Mouse (Mus musculus): ENCODE results near the gene Larp4b. TPM values are rescaled to one million over a fixed set of nuclear protein-coding genes. Genes with fewer than 3 reads are reported as not detected.

Gene Larp4b
- polyA plus RNA-seq, 1 experiment from 2014 or later = 33.2 TPM

DNA sequence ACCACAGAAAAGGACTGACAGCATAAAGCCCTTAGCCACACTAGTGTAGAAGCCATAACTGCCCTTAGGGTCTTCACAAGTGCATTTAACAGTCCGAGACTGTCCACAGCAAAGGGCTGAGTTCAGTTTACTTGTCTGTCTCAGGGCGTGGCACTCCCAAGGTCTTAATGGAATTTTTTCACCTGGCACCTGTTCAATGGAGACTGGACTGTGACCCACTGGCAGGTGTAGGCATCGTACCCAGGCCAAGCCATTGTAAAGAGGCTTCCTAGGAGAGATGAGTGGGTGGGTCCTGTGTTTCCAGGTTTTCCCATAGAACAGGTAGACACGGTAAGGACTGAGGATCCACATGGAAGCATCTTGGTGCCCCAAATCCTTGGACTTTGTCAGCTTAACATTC, 84.6 kb downstream of the Larp4b start:
- DNase-seq (ENCODE audit: low spot score) = no peak

DNA sequence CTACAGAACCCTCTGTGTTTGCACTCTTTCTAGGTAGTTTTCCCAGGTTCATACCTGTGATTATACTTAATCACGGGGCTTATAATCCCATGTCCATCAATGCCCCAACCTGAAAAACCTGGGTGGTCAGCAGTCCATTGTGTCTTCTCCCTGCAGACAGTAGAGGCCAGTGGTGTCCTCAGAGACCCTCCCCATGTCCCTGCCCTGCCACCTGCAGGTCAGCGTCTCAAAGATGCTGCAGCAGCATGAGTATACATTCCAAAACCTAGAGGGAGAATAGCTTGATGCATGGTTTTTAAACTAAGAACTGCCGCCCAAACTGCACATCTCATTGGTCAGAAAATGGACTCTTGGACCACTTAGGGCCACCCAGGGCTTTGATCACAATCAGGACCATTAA, 85.0 kb downstream of the Larp4b start:
- DNase-seq (ENCODE audit: low spot score) = no peak

DNA sequence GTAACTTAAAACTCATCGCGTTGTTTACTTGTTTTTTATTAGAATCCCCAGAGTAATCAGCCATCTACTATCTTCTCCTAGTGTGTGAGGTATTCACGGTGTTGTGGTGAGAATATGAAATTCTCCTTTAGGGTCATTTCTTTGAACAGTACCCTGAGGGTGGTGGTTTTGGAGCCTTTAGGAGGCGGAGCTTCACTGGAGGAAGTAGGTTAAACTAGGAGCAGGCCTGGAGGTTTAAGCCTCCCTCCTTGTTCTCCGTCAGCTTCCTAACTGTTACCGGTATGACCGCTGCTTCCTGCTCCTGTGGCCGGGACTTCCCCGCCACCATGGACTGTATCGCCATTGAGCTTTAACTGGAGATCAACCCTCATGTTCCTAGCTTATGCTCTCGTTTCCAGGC, 86.5 kb downstream of the Larp4b start:
- DNase-seq (ENCODE audit: low spot score) = peak; percentile 42

DNA sequence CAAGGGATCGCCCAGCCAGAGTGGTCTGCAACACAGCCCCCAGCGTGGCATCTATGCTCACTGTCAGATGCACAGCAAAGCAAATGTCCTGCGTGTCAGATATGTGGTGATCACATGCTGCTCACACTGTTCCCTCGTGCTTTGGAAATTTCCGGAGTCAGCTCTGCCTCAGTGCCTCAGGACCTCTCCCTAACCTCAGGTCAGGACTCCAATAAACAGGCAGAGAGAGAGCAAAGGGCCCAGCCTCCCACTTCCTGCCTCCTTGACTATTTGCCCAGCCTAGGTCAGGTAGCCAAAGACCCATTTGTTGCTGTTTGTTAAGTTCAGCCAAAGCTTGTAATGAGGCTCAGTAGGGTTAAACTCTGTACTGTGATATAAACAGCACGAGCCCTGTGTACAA, 87.4 kb downstream of the Larp4b start:
- DNase-seq (ENCODE audit: low spot score) = no peak

- DNase-seq (ENCODE audit: low spot score) = peak; percentile 86
Observed at GRCm38 (mm10) chr13:9181666-9182264, 88.1 kb downstream of the Larp4b start.

DNA sequence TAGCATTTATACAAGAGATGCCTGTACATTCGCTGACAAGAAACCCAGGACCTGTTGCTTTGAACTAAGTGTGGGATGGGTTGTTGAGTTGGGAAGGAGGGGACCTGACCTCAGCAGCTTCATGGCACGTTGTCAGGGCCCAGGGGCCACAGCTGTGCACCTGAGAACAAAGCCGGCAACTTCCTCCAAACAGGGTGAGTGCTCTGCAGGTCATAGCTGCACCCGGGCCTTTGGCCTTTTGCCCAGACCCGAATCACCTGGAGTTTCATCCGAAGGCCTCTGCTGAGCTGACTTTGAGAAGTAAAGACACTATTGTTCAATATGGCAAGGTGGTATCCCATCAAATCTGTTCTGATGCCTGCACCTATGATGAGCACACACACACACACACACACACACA, 90.6 kb downstream of the Larp4b start:
- DNase-seq (ENCODE audit: low spot score) = no peak

- no peak for DNase-seq (ENCODE audit: low spot score)
Observed at GRCm38 (mm10) chr13:9184716-9185115, 91.0 kb downstream of the Larp4b start.

GRCm38 (mm10) chr13:9187156-9187555, 93.5 kb downstream of the Larp4b start:
- no peak for DNase-seq (ENCODE audit: low spot score)

GRCm38 (mm10) chr13:9187566-9188530, 94.2 kb downstream of the Larp4b start:
- DNase-seq (ENCODE audit: low spot score) = no peak

- no peak for DNase-seq (ENCODE audit: low spot score)
Observed at GRCm38 (mm10) chr13:9189481-9189880, 95.8 kb downstream of the Larp4b start.

DNA sequence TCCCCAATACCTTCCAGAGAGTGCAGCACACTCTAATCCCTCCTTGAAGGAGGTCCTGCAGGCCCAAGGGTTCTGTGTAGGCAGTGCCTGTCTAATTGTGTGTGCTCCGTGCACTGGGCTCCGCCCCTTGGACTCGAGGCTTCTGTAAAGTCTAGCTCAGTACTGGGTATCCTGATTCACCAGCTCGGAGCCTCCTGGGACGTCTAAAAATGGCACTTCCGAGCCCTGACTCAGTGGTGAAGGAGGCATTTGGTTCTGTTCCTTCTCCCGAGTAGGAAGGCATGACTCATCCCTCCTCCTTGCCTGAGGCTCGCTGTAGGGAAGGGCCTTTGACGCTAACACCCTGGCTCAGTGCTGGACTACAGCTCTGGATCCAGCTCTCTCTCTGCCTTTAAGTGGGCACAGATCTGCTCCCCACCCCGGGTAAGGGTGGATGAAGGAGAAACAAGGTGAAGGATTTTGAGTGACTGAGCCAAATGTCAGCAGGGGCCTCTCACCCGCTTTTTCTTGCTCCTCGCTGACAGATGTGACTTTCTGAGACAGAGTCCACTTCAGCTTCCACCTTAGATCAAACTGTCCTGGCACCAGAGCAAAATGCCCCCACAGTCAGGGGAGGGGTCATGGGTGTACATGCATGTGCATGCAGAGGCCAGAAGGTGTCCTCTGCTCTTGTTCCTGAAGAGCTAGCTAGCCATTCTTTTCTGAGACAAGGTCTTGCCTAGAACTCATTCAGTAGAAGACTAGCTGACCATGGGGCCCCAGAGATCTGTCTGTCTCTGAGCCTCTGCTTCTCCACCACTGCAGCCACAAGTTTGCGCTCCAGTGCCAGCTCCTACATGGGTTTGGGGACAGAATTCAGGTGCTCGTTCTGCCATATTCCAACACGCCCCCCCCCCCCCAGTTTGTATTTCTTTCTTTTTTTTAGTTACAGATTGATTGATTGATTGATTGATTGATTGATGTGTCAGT, 97.8 kb downstream of the Larp4b start:
- DNase-seq (ENCODE audit: low spot score) = no peak

DNA sequence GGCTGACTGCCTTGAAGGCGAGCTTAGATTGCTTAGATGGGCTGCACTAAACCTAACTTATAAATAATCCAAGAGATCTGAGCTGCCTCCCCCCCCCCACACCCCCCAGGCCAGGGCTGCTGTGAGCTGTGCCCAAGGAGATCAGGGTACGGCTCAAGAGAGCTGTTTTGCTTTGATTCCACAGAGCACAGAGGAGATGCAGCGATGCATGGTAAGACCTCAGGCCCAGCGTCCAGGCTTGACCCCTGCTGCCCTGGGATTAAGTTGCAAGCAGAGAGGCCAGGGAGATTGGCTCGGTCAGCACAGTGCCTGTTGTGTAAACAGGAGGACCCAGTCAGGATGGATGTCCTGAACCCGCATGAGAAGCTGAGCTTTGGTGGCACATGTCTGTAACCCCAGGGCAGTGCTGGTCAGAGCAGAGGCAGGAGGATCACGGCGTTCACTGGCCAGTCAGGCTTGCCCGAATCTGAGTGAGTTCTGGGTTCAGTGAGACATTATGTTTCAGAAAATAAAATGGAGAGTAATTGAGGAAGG, 99.2 kb downstream of the Larp4b start:
- no peak for DNase-seq (ENCODE audit: low spot score)

GRCm38 (mm10) chr13:9194656-9195055, 101.0 kb downstream of the Larp4b start:
- DNase-seq (ENCODE audit: low spot score) = no peak

GRCm38 (mm10) chr13:9195565-9195964, 101.9 kb downstream of the Larp4b start:
- DNase-seq (ENCODE audit: low spot score) = no peak

- no peak for DNase-seq (ENCODE audit: low spot score)
Observed at GRCm38 (mm10) chr13:9198106-9198505, 104.4 kb downstream of the Larp4b start.

DNA sequence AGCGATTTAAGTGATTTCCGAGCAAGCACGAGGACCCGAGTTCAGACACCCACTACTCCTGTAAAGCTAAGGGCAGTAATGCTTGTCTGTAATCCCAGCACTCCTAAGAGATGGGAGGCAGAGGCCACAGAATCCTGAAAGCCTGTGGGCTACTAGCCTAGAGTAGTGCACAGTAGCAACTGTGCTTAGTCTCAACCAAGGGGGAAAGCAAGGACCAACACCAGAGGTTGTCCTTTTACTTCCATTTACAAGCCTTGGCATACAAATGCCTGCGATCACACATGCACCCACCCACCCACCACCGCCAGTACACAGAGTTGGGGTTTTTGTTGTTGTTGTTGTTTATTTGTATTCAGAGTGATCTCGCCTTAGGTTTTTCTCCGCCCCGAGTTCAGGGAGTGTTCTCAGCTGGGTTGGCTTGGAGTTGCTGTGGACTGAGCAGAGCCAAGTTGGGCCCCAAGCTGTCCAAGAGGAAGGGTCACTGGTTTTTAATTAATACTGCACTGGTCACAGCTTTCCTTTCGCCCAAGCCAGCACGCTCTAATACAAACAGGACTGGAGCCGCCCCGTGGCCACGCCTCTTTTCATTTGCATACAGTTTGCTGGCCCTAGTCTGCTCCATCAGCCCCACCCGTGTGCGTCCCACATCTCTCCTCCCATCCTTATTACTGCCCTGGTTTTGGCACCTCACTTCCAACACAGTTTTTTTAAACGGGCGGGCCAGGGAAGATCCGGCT, 105.2 kb downstream of the Larp4b start:
- DNase-seq (ENCODE audit: low spot score) = no peak

GRCm38 (mm10) chr13:9199465-9199844, 105.8 kb downstream of the Larp4b start:
- DNase-seq (ENCODE audit: low spot score) = no peak

DNA sequence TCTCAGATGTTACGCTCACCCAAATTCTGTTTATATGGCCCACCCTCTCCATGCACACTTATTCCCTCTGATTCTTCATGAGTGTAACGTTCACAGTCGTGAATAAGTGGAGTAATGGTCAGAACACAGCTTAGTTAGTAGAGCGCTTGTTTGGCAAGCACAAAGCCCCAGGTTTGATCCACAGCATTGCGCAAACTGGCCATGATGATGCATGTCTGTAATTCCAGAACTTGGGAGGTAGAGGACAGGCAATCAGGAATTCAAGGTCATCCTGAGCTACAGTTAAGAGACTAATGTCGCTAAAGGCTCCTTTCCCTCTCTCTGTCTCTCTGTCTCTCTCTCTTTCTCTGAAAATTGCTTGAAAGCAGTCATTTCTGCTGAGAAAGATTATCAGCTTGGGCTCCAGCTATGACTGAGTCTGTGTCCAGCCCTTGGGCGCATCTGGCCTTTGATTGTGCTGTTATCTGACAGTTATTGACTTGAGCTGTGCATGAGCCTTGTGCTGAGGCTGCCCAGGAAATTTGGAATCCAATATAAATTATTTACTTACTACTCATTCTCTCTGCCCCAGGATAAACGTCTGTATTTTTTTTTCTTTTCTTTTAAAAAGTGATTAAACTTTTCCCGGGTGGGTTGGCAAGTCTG, 129.2 kb downstream of the Larp4b start:
- no peak for DNase-seq (ENCODE audit: low spot score)
